Mouse (Mus musculus): ENCODE measurements around the gene Psors1c2. TPM values are rescaled to one million over a fixed set of nuclear protein-coding genes. Genes with fewer than 3 reads are reported as not detected.

Gene Psors1c2
- polyA plus RNA-seq, 1 experiment from 2014 or later = 0.80 TPM

- 0 out of 2 replicates have a peak, but pooled peaks have one; percentile 11 for ATAC-seq
- no peak overlapping the region for H3K9ac ChIP-seq
- H3K36me3 ChIP-seq = peaks cover 10% of the 10 kb centered on the region
- WGBS = 5% methylated on average over 3 of the region's 3 CpGs
- no peak overlapping the region for H3K27ac ChIP-seq
- H3K4me3 ChIP-seq (replicated peaks) = no peak overlapping the region
- 0 out of 2 replicates have a peak, but pooled peaks cover 2% of the 10 kb centered on the region for H3K4me1 ChIP-seq (replicated peaks)
- H3K4me2 ChIP-seq (replicated peaks) = no peak overlapping the region
- no peaks in the 10 kb centered on the region for H3K9me3 ChIP-seq
- H3K27me3 ChIP-seq (replicated peaks) = no peaks in the 10 kb centered on the region
Measured at GRCm38 (mm10) chr17:35532360-35532759, 641 bp upstream of the Psors1c2 start.

DNA sequence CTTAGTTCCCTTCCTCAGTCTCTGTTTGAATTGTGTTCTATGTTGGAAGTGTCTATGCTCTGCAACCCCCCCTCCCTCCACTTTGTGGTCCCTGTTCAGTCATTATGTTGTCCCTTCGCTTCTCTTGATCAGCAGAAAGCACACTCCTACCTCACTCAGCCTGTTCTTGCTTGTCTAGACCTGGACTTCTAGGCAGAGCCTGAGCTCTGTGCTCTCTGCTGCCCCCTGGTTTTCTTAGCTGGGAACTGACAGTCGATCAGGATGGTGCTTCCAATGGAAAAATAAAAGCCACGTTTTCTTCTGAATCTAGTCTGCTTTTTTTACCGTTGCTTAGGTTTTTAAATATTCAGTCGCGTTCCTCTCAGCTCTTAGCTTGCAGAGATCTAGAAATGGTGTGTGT lies 1.3 kb downstream of the Psors1c2 start:
- peaks cover 5% of the 10 kb centered on the region; the same call in 1 of the 2 replicates for H3K36me3 ChIP-seq
- ATAC-seq = peak; percentile 76
- H3K4me3 ChIP-seq (replicated peaks) = no peak overlapping the region
- H3K4me1 ChIP-seq (replicated peaks) = 0 out of 2 replicates have a peak, but pooled peaks cover 2% of the 10 kb centered on the region
- no peak overlapping the region for H3K4me2 ChIP-seq (replicated peaks)
- no peak overlapping the region for H3K9ac ChIP-seq
- H3K9me3 ChIP-seq = no peaks in the 10 kb centered on the region
- no peak overlapping the region for H3K27ac ChIP-seq
- WGBS = 11% methylated on average over 6 of the region's 6 CpGs
- H3K27me3 ChIP-seq (replicated peaks) = no peaks in the 10 kb centered on the region

- no peak for ATAC-seq
Measured at GRCm38 (mm10) chr17:35537421-35537820, 4.4 kb downstream of the Psors1c2 start.

DNA sequence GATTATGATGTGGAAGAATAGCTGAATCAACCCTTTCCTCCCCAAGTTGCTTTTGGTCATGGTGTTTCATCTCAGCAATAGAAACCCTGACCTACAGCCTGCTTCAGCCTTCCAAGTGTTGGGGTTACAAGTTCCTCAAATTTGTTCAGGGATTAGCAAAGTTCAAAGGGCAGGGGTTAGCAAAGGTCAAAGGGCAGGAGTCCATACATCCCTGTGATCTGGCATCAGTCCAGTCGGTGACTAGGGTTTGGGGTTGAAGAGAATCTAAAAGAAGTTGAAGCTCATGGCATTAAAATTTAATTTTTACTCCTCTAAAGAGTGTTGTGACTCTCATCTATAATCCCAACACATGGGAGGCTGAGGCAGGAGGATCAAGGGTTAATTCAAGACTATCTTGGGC lies 5.5 kb downstream of the Psors1c2 start:
- Histone ChIP-seq H3K4me2 (replicated peaks) (no peak overlapping the region), H3K4me3 (replicated peaks) (no peak overlapping the region), H3K36me3 (no peaks in the 10 kb centered on the region), H3K9ac (no peak overlapping the region), H3K27me3 (replicated peaks) (no peaks in the 10 kb centered on the region), H3K9me3 (no peaks in the 10 kb centered on the region), H3K27ac (no peak overlapping the region), H3K4me1 (replicated peaks) (no peaks in the 10 kb centered on the region)
- 70% methylated on average over 1 of the region's 1 CpGs for WGBS
- ATAC-seq = no peak

More at GRCm38 (mm10) chr17:35537421-35537820, 4.4 kb downstream of the Psors1c2 start:
- H3K9ac ChIP-seq = no peak overlapping the region
- H3K9me3 ChIP-seq = no peaks in the 10 kb centered on the region
- no peak overlapping the region for H3K4me2 ChIP-seq (replicated peaks)
- WGBS = 77% methylated on average over 4 of the region's 4 CpGs
- no peaks in the 10 kb centered on the region for H3K27me3 ChIP-seq (replicated peaks)
- H3K4me1 ChIP-seq (replicated peaks) = no peaks in the 10 kb centered on the region
- H3K4me3 ChIP-seq (replicated peaks) = no peak overlapping the region
- no peak overlapping the region for H3K27ac ChIP-seq
- no peaks in the 10 kb centered on the region for H3K36me3 ChIP-seq

GRCm38 (mm10) chr17:35539540-35539939 lies 6.5 kb downstream of the Psors1c2 start:
- Histone ChIP-seq H3K9ac (no peak overlapping the region), H3K4me3 (replicated peaks) (no peak overlapping the region), H3K27ac (no peak overlapping the region), H3K4me2 (replicated peaks) (no peak overlapping the region), H3K36me3 (no peaks in the 10 kb centered on the region), H3K9me3 (no peaks in the 10 kb centered on the region), H3K27me3 (replicated peaks) (no peaks in the 10 kb centered on the region), H3K4me1 (replicated peaks) (no peaks in the 10 kb centered on the region)
- ATAC-seq = no peak
- WGBS = 56% methylated on average over 10 of the region's 10 CpGs

DNA sequence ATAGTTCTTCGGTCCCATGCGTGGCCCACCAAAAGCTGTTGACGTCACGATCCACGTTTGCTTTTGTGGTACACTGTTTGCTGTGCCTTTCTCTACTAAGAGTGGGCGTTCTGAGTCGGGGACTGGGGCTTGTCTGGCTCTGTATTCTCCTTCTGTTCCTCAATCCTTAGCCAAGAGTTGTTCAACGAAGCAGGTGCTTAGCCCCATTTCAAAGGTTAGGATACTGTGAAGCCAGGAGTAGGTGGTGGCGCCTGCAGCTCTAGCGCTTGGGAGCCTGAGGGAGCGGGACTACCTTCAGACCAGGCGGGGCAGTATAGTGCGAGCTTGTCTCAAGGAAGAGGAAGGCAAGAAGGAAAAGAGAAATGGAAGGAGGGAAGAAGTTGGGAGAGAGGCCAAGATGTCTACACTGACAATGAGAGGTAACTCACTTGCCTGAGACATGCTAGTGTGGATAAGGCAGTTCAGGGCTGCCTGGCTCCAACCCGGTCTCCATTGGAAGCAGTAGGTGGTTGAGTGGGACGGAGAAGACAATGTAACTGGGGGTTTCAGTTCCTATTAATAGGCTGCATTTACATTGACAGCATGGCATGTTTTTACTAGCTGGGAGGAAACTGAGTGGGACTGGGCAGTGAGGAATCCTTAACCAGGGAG lies 9.9 kb downstream of the Psors1c2 start:
- ATAC-seq = no peak
- no peak overlapping the region for H3K4me2 ChIP-seq (replicated peaks)
- WGBS = 78% methylated on average over 15 of the region's 15 CpGs
- no peaks in the 10 kb centered on the region for H3K36me3 ChIP-seq
- H3K27ac ChIP-seq = no peak overlapping the region
- H3K27me3 ChIP-seq (replicated peaks) = no peaks in the 10 kb centered on the region
- H3K9ac ChIP-seq = no peak overlapping the region
- no peaks in the 10 kb centered on the region for H3K4me1 ChIP-seq (replicated peaks)
- H3K4me3 ChIP-seq (replicated peaks) = no peak overlapping the region
- no peaks in the 10 kb centered on the region for H3K9me3 ChIP-seq

GRCm38 (mm10) chr17:35543412-35543861 lies 10.4 kb downstream of the Psors1c2 start:
- Histone ChIP-seq H3K4me3 (replicated peaks) (no peak overlapping the region), H3K36me3 (no peaks in the 10 kb centered on the region), H3K27me3 (replicated peaks) (no peaks in the 10 kb centered on the region), H3K9ac (no peak overlapping the region), H3K4me2 (replicated peaks) (no peak overlapping the region), H3K9me3 (no peaks in the 10 kb centered on the region), H3K27ac (no peak overlapping the region), H3K4me1 (replicated peaks) (no peaks in the 10 kb centered on the region)
- 56% methylated on average over 14 of the region's 14 CpGs for WGBS
- ATAC-seq = no peak

GRCm38 (mm10) chr17:35544001-35544400 lies 11.0 kb downstream of the Psors1c2 start:
- no peak for ATAC-seq
- WGBS = 81% methylated on average over 6 of the region's 6 CpGs

GRCm38 (mm10) chr17:35544680-35545079 lies 11.7 kb downstream of the Psors1c2 start:
- no peak overlapping the region for H3K27ac ChIP-seq
- ATAC-seq = 0 out of 2 replicates have a peak, but pooled peaks have one; percentile 21
- H3K27me3 ChIP-seq (replicated peaks) = no peaks in the 10 kb centered on the region
- no peak overlapping the region for H3K4me2 ChIP-seq (replicated peaks)
- H3K9me3 ChIP-seq = no peaks in the 10 kb centered on the region
- H3K4me1 ChIP-seq (replicated peaks) = no peaks in the 10 kb centered on the region
- H3K9ac ChIP-seq = no peak overlapping the region
- 35% methylated on average over 6 of the region's 6 CpGs for WGBS
- no peaks in the 10 kb centered on the region for H3K36me3 ChIP-seq
- no peak overlapping the region for H3K4me3 ChIP-seq (replicated peaks)

More at GRCm38 (mm10) chr17:35544001-35544400, 11.0 kb downstream of the Psors1c2 start:
- Histone ChIP-seq H3K27me3 (replicated peaks) (no peaks in the 10 kb centered on the region), H3K4me2 (replicated peaks) (no peak overlapping the region), H3K4me3 (replicated peaks) (no peak overlapping the region), H3K9me3 (no peaks in the 10 kb centered on the region), H3K27ac (no peak overlapping the region), H3K4me1 (replicated peaks) (no peaks in the 10 kb centered on the region), H3K9ac (no peak overlapping the region), H3K36me3 (no peaks in the 10 kb centered on the region)

GRCm38 (mm10) chr17:35547465-35547864 lies 14.5 kb downstream of the Psors1c2 start:
- Histone ChIP-seq H3K9ac (no peak overlapping the region), H3K4me2 (replicated peaks) (no peak overlapping the region), H3K27ac (no peak overlapping the region), H3K4me3 (replicated peaks) (no peak overlapping the region), H3K27me3 (replicated peaks) (no peaks in the 10 kb centered on the region), H3K9me3 (no peaks in the 10 kb centered on the region), H3K36me3 (no peaks in the 10 kb centered on the region), H3K4me1 (replicated peaks) (peaks cover 2% of the 10 kb centered on the region; the same call in 1 of the 2 replicates)
- no peak for ATAC-seq
- 81% methylated on average over 2 of the region's 2 CpGs for WGBS

DNA sequence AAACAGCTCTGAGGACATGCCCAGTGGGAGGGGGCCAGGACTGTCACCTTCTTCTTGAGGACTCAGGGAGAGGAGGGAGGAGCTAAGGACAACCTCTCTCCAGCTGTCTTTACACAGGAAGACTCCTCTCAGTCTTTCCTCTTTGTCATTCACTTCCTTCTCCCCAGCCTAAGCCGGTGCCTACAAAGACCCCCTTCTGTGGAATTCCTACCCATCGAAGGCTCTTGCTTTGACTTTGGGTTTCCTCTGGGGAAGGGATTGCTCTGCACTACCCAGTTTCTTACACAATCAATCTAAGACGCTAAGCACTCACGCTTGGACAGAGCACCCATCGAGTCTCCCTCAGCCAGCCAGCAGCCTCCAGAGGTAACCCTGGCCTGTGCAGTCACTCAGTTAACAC lies 15.6 kb downstream of the Psors1c2 start:
- no peaks in the 10 kb centered on the region for H3K27me3 ChIP-seq (replicated peaks)
- no peak overlapping the region for H3K9ac ChIP-seq
- no peak for ATAC-seq
- peaks cover 2% of the 10 kb centered on the region; the same call in 1 of the 2 replicates for H3K4me1 ChIP-seq (replicated peaks)
- 30% methylated on average over 5 of the region's 5 CpGs for WGBS
- no peaks in the 10 kb centered on the region for H3K36me3 ChIP-seq
- no peaks in the 10 kb centered on the region for H3K9me3 ChIP-seq
- no peak overlapping the region for H3K4me2 ChIP-seq (replicated peaks)
- H3K4me3 ChIP-seq (replicated peaks) = no peak overlapping the region
- no peak overlapping the region for H3K27ac ChIP-seq

DNA sequence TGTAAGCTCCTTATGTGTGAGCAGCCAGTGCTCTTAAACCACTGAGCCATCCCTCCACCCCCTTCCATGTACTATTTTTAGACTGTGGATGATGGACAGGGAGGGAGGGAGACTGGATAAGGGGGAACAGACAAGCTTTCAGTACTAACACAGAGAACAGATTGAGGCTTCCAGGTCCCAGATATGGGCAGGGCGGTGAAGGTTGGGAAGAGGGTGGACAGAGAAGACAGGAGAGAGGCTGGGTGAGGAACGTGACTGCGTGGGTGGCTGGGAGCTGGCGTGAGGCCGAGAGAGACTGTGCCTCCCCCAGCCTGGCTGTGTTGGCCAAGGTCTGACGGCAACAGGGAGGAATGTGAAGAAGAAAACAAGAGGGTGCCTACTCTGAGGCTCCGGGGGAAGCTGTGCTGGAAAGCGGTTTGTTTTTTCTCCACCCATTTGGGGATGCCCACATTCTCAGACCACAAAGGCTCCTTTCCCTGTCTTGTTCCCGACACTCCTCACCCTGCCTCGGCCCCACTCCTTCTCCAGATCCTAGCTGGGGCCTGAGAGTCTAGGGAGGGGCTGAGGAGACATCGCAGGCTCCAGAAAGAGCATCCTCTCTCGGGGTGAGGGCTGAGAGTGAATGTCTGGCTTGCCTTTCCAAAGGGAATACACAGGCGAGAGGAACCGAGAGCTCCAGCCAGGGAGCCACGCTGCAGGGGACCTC lies 16.6 kb downstream of the Psors1c2 start:
- peak; percentile 76 for ATAC-seq
- peak overlapping the region; percentile 31 for H3K4me2 ChIP-seq (replicated peaks)
- H3K36me3 ChIP-seq = no peaks in the 10 kb centered on the region
- WGBS = 33% methylated on average over 15 of the region's 15 CpGs
- no peaks in the 10 kb centered on the region for H3K27me3 ChIP-seq (replicated peaks)
- peak overlapping the region; percentile 87 for H3K27ac ChIP-seq
- no peaks in the 10 kb centered on the region for H3K9me3 ChIP-seq
- H3K4me3 ChIP-seq (replicated peaks) = no peak overlapping the region
- peaks cover 2% of the 10 kb centered on the region; the same call in 1 of the 2 replicates for H3K4me1 ChIP-seq (replicated peaks)
- 0 out of 2 replicates have a peak overlapping the region, but pooled peaks have one; percentile 17 for H3K9ac ChIP-seq
